Mouse (Mus musculus) hindbrain, postnatal 0 days (tissue): ENCODE measurements around the gene Carnmt1. TPM values are rescaled to one million over a fixed set of nuclear protein-coding genes. Genes with fewer than 3 reads are reported as not detected.

Experiments
- ATAC-seq: fragments of 200-750 bp; cut with Nextera tagmentation; 2 replicates; pipeline ENCODE4 v1.8.0; 2017; ENCODE audit warnings: mild to moderate bottlenecking, moderate TSS enrichment, moderate library complexity
- DNase-seq: peaks from one replicate; pipeline ENCODE4 v3.0.0-alpha.2; 2015; ENCODE audit warnings: low spot score
- H3K27ac ChIP-seq: fragments of 300-500 bp; sonication (generic); 2 replicates; pipeline ENCODE4 v1.5.1; 2014; ENCODE audit warnings: mild to moderate bottlenecking
- H3K27me3 ChIP-seq: fragments of 300-500 bp; sonication (generic); 2 replicates; pipeline ENCODE4 v1.6.1; 2014; ENCODE audit warnings: low read length, mixed read lengths; ENCODE audit not compliant: insufficient read depth
- H3K36me3 ChIP-seq: fragments of 300-500 bp; sonication (generic); 2 replicates; pipeline ENCODE4 v1.6.1; 2014; ENCODE audit warnings: low read length, mixed read lengths; ENCODE audit not compliant: insufficient read depth
- H3K4me1 ChIP-seq: fragments of 300-500 bp; sonication (generic); 2 replicates; pipeline ENCODE4 v1.6.1; 2014; ENCODE audit warnings: antibody characterized with exemption, low read length, mixed read lengths; ENCODE audit not compliant: insufficient read depth
- H3K4me2 ChIP-seq: fragments of 300-500 bp; sonication (generic); 2 replicates; pipeline ENCODE4 v1.6.1; 2014; ENCODE audit warnings: low read depth, mild to moderate bottlenecking, low read length, moderate library complexity, mixed read lengths
- H3K4me3 ChIP-seq: fragments of 300-500 bp; sonication (generic); 2 replicates; pipeline ENCODE4 v1.5.1; 2014; ENCODE audit warnings: low read length
- H3K9ac ChIP-seq: fragments of 300-500 bp; sonication (generic); replicated peaks from 2 replicates; pipeline ENCODE4 v1.6.1; 2014; ENCODE audit warnings: mild to moderate bottlenecking, low read length, moderate library complexity, mixed read lengths
- H3K9me3 ChIP-seq: fragments of 300-500 bp; sonication (generic); 2 replicates; pipeline ENCODE4 v1.6.1; 2016; ENCODE audit warnings: low read length, mixed read lengths
- CTCF ChIP-seq: IDR thresholded peaks from 2 replicates; pipeline ENCODE4 v1.5.1; 2016; ENCODE audit warnings: antibody characterized with exemption, control low read depth, low read depth
- WGBS: fragments of 180-500 bp; shearing (Covaris S2); extraction: QIAGEN DNeasy Blood & Tissue Kit; methylation state at CpG from one replicate; pipeline ENCODE4 v1.1.7; 2014; 5-methylcytosine and 5-hydroxymethylcytosine counted together
- polyA plus RNA-seq: library from polyadenylated mRNA; unstranded; fragments of >200 nt; fragmentation: Nextera tagmentation; extraction: Ambion mirVana; gene quantifications from 2 replicates; pipeline ENCODE4 v1.2.1, GENCODE M21; 2015
- total RNA-seq: library from RNA; depleted of rRNA; stranded (reverse); fragments of >200 nt; gene quantifications from 2 replicates; pipeline ENCODE4 v1.2.3, GENCODE M21; 2014

Carnmt1 gene
- total and polyA plus RNA-seq, 2 experiments from 2014 or later = 17.9 to 22.1 TPM

GRCm38 (mm10) chr19:18646397-18646796 lies 24.2 kb upstream of the Carnmt1 start:
- no peak overlapping the region for H3K4me2 ChIP-seq
- H3K4me1 ChIP-seq = no peaks in the 10 kb centered on the region
- 81% methylated on average over 3 of the region's 3 CpGs for WGBS
- H3K9ac ChIP-seq = no peak overlapping the region
- DNase-seq = no peak
- ATAC-seq = no peak
- H3K9me3 ChIP-seq = no peaks in the 10 kb centered on the region
- H3K27ac ChIP-seq = no peak overlapping the region
- H3K27me3 ChIP-seq = no peaks in the 10 kb centered on the region
- no peaks in the 10 kb centered on the region for H3K36me3 ChIP-seq
- no peak for TF ChIP-seq CTCF
- H3K4me3 ChIP-seq = no peak overlapping the region

GRCm38 (mm10) chr19:18646853-18647420 lies 23.6 kb upstream of the Carnmt1 start:
- H3K4me1 ChIP-seq = no peaks in the 10 kb centered on the region
- ATAC-seq = no peak
- H3K36me3 ChIP-seq = no peaks in the 10 kb centered on the region
- H3K4me3 ChIP-seq = no peak overlapping the region
- H3K27me3 ChIP-seq = no peaks in the 10 kb centered on the region
- H3K9ac ChIP-seq = no peak overlapping the region
- H3K27ac ChIP-seq = no peak overlapping the region
- H3K9me3 ChIP-seq = no peaks in the 10 kb centered on the region
- H3K4me2 ChIP-seq = no peak overlapping the region
- no peak for TF ChIP-seq CTCF
- 52% methylated on average over 5 of the region's 5 CpGs for WGBS
- DNase-seq = no peak

- no peak overlapping the region for H3K4me2 ChIP-seq
- no peak for ATAC-seq
- no peaks in the 10 kb centered on the region for H3K36me3 ChIP-seq
- DNase-seq = no peak
- no peak overlapping the region for H3K27ac ChIP-seq
- H3K9me3 ChIP-seq = no peaks in the 10 kb centered on the region
- 82% methylated on average over 9 of the region's 9 CpGs for WGBS
- H3K4me1 ChIP-seq = no peaks in the 10 kb centered on the region
- no peak overlapping the region for H3K4me3 ChIP-seq
- no peak for TF ChIP-seq CTCF
- H3K27me3 ChIP-seq = no peaks in the 10 kb centered on the region
- H3K9ac ChIP-seq = no peak overlapping the region
Observed at GRCm38 (mm10) chr19:18647775-18648557, 22.6 kb upstream of the Carnmt1 start.

GRCm38 (mm10) chr19:18648558-18648945 lies 22.0 kb upstream of the Carnmt1 start:
- Histone ChIP-seq H3K27ac (no peak overlapping the region), H3K4me2 (no peak overlapping the region), H3K9ac (no peak overlapping the region), H3K4me3 (no peak overlapping the region), H3K27me3 (no peaks in the 10 kb centered on the region), H3K9me3 (no peaks in the 10 kb centered on the region), H3K4me1 (no peaks in the 10 kb centered on the region), H3K36me3 (no peaks in the 10 kb centered on the region)
- WGBS = 84% methylated on average over 6 of the region's 6 CpGs
- DNase-seq = no peak
- no peak for ATAC-seq
- no peak for TF ChIP-seq CTCF

- no peaks in the 10 kb centered on the region for H3K36me3 ChIP-seq
- no peaks in the 10 kb centered on the region for H3K9me3 ChIP-seq
- H3K4me2 ChIP-seq = no peak overlapping the region
- no peaks in the 10 kb centered on the region for H3K4me1 ChIP-seq
- no peak for ATAC-seq
- DNase-seq = no peak
- no peak for TF ChIP-seq CTCF
- no peak overlapping the region for H3K9ac ChIP-seq
- no peak overlapping the region for H3K4me3 ChIP-seq
- 85% methylated on average over 4 of the region's 4 CpGs for WGBS
- H3K27ac ChIP-seq = no peak overlapping the region
- no peaks in the 10 kb centered on the region for H3K27me3 ChIP-seq
Observed at GRCm38 (mm10) chr19:18649955-18650354, 20.6 kb upstream of the Carnmt1 start.

GRCm38 (mm10) chr19:18650473-18650872 lies 20.1 kb upstream of the Carnmt1 start:
- DNase-seq = no peak
- no peak overlapping the region for H3K4me3 ChIP-seq
- no peaks in the 10 kb centered on the region for H3K4me1 ChIP-seq
- no peaks in the 10 kb centered on the region for H3K36me3 ChIP-seq
- H3K27me3 ChIP-seq = no peaks in the 10 kb centered on the region
- H3K27ac ChIP-seq = no peak overlapping the region
- no peak overlapping the region for H3K4me2 ChIP-seq
- WGBS = 83% methylated on average over 6 of the region's 6 CpGs
- no peak overlapping the region for H3K9ac ChIP-seq
- no peak for ATAC-seq
- no peak for TF ChIP-seq CTCF
- H3K9me3 ChIP-seq = no peaks in the 10 kb centered on the region

GRCm38 (mm10) chr19:18652592-18652991 lies 18.0 kb upstream of the Carnmt1 start:
- Histone ChIP-seq H3K4me3 (no peak overlapping the region), H3K27me3 (no peaks in the 10 kb centered on the region), H3K36me3 (no peaks in the 10 kb centered on the region), H3K4me1 (no peaks in the 10 kb centered on the region), H3K27ac (no peak overlapping the region), H3K9me3 (no peaks in the 10 kb centered on the region), H3K9ac (no peak overlapping the region), H3K4me2 (no peak overlapping the region)
- no peak for TF ChIP-seq CTCF
- 53% methylated on average over 4 of the region's 4 CpGs for WGBS
- DNase-seq = peak; percentile 77
- ATAC-seq = peak; percentile 76
